Mouse (Mus musculus) fibroblast of lung, adult 2 months (primary cell): ENCODE measurements at regions not wholly inside any gene's neighbourhood (a gene's known extent, or its start where the extent isn't known, plus 50 kb on each side); places are given as distances from the start of the nearest gene placed in this dataset.
"Not testable (repeated sequence)": the region's sequence is repeated elsewhere in the genome, so short reads cannot be mapped to it uniquely, and the experiment has no call there.

Experiments
- DNase-seq: peaks from one replicate; pipeline ENCODE4 v3.0.0-alpha.2; 2011; ENCODE audit warnings: low read depth

- no peak for DNase-seq
Measured at GRCm38 (mm10) chr3:4744003-4744402, 1006.6 kb upstream of the Gm8797 start.

GRCm38 (mm10) chr3:4744611-4745010 lies 1006.0 kb upstream of the Gm8797 start:
- DNase-seq: no peak

- no peak for DNase-seq
Measured at GRCm38 (mm10) chr3:4756099-4756498, 994.5 kb upstream of the Gm8797 start.

- no peak for DNase-seq
Measured at GRCm38 (mm10) chr3:4757113-4757512, 993.5 kb upstream of the Gm8797 start.

GRCm38 (mm10) chr3:4763076-4763475 lies 987.5 kb upstream of the Gm8797 start:
- DNase-seq: no peak

- DNase-seq: no peak
Measured at GRCm38 (mm10) chr3:4776632-4777031, 974.0 kb upstream of the Gm8797 start.

GRCm38 (mm10) chr3:4785160-4785559 lies 965.4 kb upstream of the Gm8797 start:
- no peak for DNase-seq

- no peak for DNase-seq
Measured at GRCm38 (mm10) chr3:4793141-4793540, 957.5 kb upstream of the Gm8797 start.

- peak; percentile 1 for DNase-seq
Measured at GRCm38 (mm10) chr3:4796041-4796908, 954.3 kb upstream of the Gm8797 start.

- peak; percentile 3 for DNase-seq
Measured at GRCm38 (mm10) chr3:4796909-4797566, 953.6 kb upstream of the Gm8797 start.

- DNase-seq: no peak
Measured at GRCm38 (mm10) chr3:4797567-4797940, 953.1 kb upstream of the Gm8797 start.

GRCm38 (mm10) chr3:4798366-4798765 lies 952.2 kb upstream of the Gm8797 start:
- DNase-seq: no peak

- DNase-seq: no peak
Measured at GRCm38 (mm10) chr3:4834459-4834858, 916.1 kb upstream of the Gm8797 start.

- no peak for DNase-seq
Measured at GRCm38 (mm10) chr3:4835645-4836044, 915.0 kb upstream of the Gm8797 start.

GRCm38 (mm10) chr3:4836888-4837287 lies 913.7 kb upstream of the Gm8797 start:
- DNase-seq: no peak

- DNase-seq: no peak
Measured at GRCm38 (mm10) chr3:4854958-4855566, 895.5 kb upstream of the Gm8797 start.

- DNase-seq: no peak
Measured at GRCm38 (mm10) chr3:4856571-4856970, 894.0 kb upstream of the Gm8797 start.

GRCm38 (mm10) chr3:4866226-4866625 lies 884.4 kb upstream of the Gm8797 start:
- DNase-seq: no peak

- DNase-seq: no peak
Measured at GRCm38 (mm10) chr3:4885916-4886315, 864.7 kb upstream of the Gm8797 start.

- no peak for DNase-seq
Measured at GRCm38 (mm10) chr3:4893108-4893507, 857.5 kb upstream of the Gm8797 start.

- DNase-seq: no peak
Measured at GRCm38 (mm10) chr3:4895811-4896210, 854.8 kb upstream of the Gm8797 start.

- not testable (repeated sequence) for DNase-seq
Measured at GRCm38 (mm10) chr3:4907556-4907955, 843.0 kb upstream of the Gm8797 start.

GRCm38 (mm10) chr3:4930731-4931130 lies 819.9 kb upstream of the Gm8797 start:
- DNase-seq: not testable (repeated sequence)
